Mouse (Mus musculus) hindbrain, embryonic 11.5 days (tissue): ENCODE data around the gene Gdi2. TPM values are rescaled to one million over a fixed set of nuclear protein-coding genes. Genes with fewer than 3 reads are reported as not detected.

Experiments
- ATAC-seq: fragments of 200-750 bp; cut with Nextera tagmentation; 2 replicates; pipeline ENCODE4 v1.8.0; 2017; ENCODE audit warnings: mild to moderate bottlenecking, moderate TSS enrichment, moderate library complexity; ENCODE audit not compliant: low FRiP score
- DNase-seq: peaks from one replicate; pipeline ENCODE4 v3.0.0-alpha.2; 2015; ENCODE audit warnings: low spot score
- H3K27ac ChIP-seq: fragments of 300-500 bp; sonication (generic); 2 replicates; pipeline ENCODE4 v1.5.1; 2014; ENCODE audit warnings: mild to moderate bottlenecking, low read depth, low read length
- H3K27me3 ChIP-seq: fragments of 300-500 bp; sonication (generic); 2 replicates; pipeline ENCODE4 v1.6.1; 2014; ENCODE audit warnings: mild to moderate bottlenecking, low read length, moderate library complexity, mixed read lengths; ENCODE audit not compliant: control insufficient read depth, insufficient read depth
- H3K36me3 ChIP-seq: fragments of 300-500 bp; sonication (generic); 2 replicates; pipeline ENCODE4 v1.6.1; 2014; ENCODE audit warnings: mild to moderate bottlenecking, low read length, moderate library complexity, mixed read lengths; ENCODE audit not compliant: control insufficient read depth, insufficient read depth
- H3K4me1 ChIP-seq: fragments of 300-500 bp; sonication (generic); replicated peaks from 2 replicates; pipeline ENCODE4 v1.6.1; 2014; ENCODE audit warnings: low read length, mixed read lengths; ENCODE audit not compliant: control insufficient read depth, insufficient read depth
- H3K4me2 ChIP-seq: fragments of 300-500 bp; sonication (generic); replicated peaks from 2 replicates; pipeline ENCODE4 v1.6.1; 2014; ENCODE audit warnings: mild to moderate bottlenecking, low read depth, low read length
- H3K4me3 ChIP-seq: fragments of 300-500 bp; sonication (generic); 2 replicates; pipeline ENCODE4 v1.5.1; 2014; ENCODE audit warnings: low read depth, low read length
- H3K9ac ChIP-seq: fragments of 300-500 bp; sonication (generic); 2 replicates; pipeline ENCODE4 v1.6.1; 2014; ENCODE audit warnings: low read depth, low read length
- H3K9me3 ChIP-seq: fragments of 300-500 bp; sonication (generic); 2 replicates; pipeline ENCODE4 v1.6.1; 2016; ENCODE audit warnings: low read length; ENCODE audit not compliant: control insufficient read depth
- WGBS: fragments of 180-500 bp; shearing (Covaris S2); extraction: QIAGEN DNeasy Blood & Tissue Kit; methylation state at CpG from one replicate; pipeline ENCODE4 v1.1.7; 2014; 5-methylcytosine and 5-hydroxymethylcytosine counted together
- polyA plus RNA-seq: library from polyadenylated mRNA; unstranded; fragments of >200 nt; fragmentation: Nextera tagmentation; extraction: Ambion mirVana; gene quantifications from 2 replicates; pipeline ENCODE4 v1.2.1, GENCODE M21; 2014

The Gdi2 gene
- polyA plus RNA-seq, 1 experiment from 2014 or later: 531 TPM

DNA sequence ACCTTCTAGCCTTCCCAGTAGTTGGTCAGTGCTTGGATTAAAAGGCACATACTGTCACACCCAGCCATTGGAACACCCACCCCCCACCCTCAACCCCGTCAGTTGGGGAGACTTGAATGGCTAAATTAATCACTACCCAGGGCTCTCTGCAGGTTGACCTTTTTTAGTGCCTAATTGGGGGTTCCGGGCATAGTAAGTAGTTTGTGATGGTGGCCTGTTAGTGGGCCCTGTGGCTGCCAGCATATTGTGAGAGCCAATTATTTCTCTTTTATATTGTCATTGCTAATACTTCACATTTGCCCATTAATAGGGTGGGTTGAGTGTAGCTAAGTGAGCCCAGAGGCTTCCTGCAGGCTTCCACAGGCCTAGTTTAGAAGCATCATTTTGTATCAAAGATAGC lies 2.3 kb downstream of the Gdi2 start:
- Histone ChIP-seq H3K4me2 (peak overlapping the region; percentile 46), H3K4me1 (no peaks in the 10 kb centered on the region), H3K27ac (no peak overlapping the region), H3K4me3 (no peak overlapping the region), H3K27me3 (no peaks in the 10 kb centered on the region), H3K36me3 (no peaks in the 10 kb centered on the region), H3K9ac (no peak overlapping the region), H3K9me3 (no peaks in the 10 kb centered on the region; the same call in 1 of the 2 replicates)
- ATAC-seq: no peak
- no peak for DNase-seq
- WGBS: 28% methylated on average over 2 of the region's 2 CpGs

GRCm38 (mm10) chr13:3541159-3541782 lies 3.4 kb downstream of the Gdi2 start:
- no peak overlapping the region for H3K4me3 ChIP-seq
- H3K27ac ChIP-seq: no peak overlapping the region
- no peaks in the 10 kb centered on the region; the same call in 1 of the 2 replicates for H3K9me3 ChIP-seq
- DNase-seq (no peak), ATAC-seq (no peak)
- no peaks in the 10 kb centered on the region for H3K36me3 ChIP-seq
- H3K4me2 ChIP-seq: no peak overlapping the region
- no peaks in the 10 kb centered on the region for H3K27me3 ChIP-seq
- WGBS: 77% methylated on average over 2 of the region's 2 CpGs
- no peak overlapping the region for H3K9ac ChIP-seq
- H3K4me1 ChIP-seq: no peaks in the 10 kb centered on the region

DNA sequence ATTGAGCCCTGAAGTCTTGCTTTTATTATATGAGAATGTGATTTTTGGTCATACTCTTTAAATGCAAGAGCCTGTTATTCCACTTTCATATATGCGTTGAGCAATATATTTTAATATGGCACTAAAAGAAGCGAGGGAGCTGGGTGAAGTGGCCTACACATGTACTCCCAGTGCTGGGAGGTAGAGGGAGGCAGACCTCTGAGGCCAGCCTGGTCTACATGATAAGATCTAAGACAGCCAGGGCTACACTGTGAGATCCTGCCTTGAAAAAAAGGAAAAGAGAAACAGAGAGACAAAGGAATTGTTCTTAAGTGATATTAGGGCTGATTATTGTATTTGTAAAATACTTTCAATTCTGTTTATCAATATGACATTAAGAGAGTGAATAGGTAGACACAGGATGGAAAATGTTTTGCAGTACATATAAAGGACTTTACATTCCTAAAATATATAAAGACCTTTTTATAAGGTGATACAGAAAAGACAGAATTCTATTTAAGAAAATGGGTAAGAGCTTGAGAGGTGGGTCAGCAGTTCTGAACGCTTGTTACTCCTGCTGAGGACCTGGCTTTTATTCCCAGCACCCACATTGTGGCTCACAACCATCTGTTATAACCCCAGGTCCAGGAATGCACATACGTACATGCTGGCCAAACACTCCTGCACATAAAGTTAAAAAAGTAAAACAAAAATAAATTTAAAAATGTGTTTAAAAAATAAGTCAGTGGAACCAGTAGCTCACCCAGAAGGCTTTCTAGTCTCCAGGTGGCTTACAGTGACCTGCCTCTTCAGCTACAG lies 6.4 kb downstream of the Gdi2 start:
- H3K27ac ChIP-seq: no peak overlapping the region
- no peaks in the 10 kb centered on the region for H3K4me1 ChIP-seq
- no peaks in the 10 kb centered on the region for H3K36me3 ChIP-seq
- H3K9me3 ChIP-seq: no peaks in the 10 kb centered on the region
- H3K4me3 ChIP-seq: no peak overlapping the region
- H3K4me2 ChIP-seq: no peak overlapping the region
- ATAC-seq (no peak), DNase-seq (no peak)
- H3K27me3 ChIP-seq: no peaks in the 10 kb centered on the region
- 94% methylated on average over 4 of the region's 4 CpGs for WGBS
- no peak overlapping the region for H3K9ac ChIP-seq

GRCm38 (mm10) chr13:3544925-3545324 lies 7.1 kb downstream of the Gdi2 start:
- H3K27me3 ChIP-seq: no peaks in the 10 kb centered on the region
- H3K4me2 ChIP-seq: no peak overlapping the region
- ATAC-seq: no peak
- no peak overlapping the region for H3K4me3 ChIP-seq
- no peaks in the 10 kb centered on the region for H3K9me3 ChIP-seq
- H3K4me1 ChIP-seq: no peaks in the 10 kb centered on the region
- no peak overlapping the region for H3K27ac ChIP-seq
- 80% methylated on average over 5 of the region's 5 CpGs for WGBS
- H3K36me3 ChIP-seq: no peaks in the 10 kb centered on the region
- no peak for DNase-seq
- H3K9ac ChIP-seq: no peak overlapping the region

GRCm38 (mm10) chr13:3547410-3547809 lies 9.5 kb downstream of the Gdi2 start:
- DNase-seq: no peak
- Histone ChIP-seq H3K9me3 (no peaks in the 10 kb centered on the region), H3K4me1 (no peaks in the 10 kb centered on the region), H3K27ac (no peak overlapping the region), H3K9ac (no peak overlapping the region), H3K27me3 (no peaks in the 10 kb centered on the region), H3K4me2 (no peak overlapping the region), H3K4me3 (no peak overlapping the region), H3K36me3 (no peaks in the 10 kb centered on the region)
- 95% methylated on average over 3 of the region's 3 CpGs for WGBS
- ATAC-seq: no peak

DNA sequence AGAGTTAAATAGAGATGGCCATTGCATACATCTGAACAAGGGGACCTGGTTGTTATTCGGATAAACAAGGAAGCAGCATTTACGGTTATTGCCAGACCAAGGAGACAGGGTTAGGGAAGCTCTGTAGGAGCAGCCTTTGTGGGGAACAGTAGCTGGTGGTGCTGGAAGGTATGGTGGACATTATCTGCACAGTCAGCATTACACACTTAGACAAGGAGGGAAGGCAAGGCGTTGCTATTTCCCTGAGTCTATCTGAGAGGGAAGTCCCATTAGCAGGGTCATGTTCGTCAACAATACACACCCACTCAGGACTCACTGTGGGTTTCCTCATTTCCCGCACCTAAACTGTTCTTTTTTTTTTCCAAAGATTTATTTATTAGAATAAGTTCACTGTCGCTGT lies 10.0 kb downstream of the Gdi2 start:
- Histone ChIP-seq H3K36me3 (no peaks in the 10 kb centered on the region), H3K4me1 (no peaks in the 10 kb centered on the region), H3K4me2 (no peak overlapping the region), H3K9me3 (no peaks in the 10 kb centered on the region), H3K9ac (no peak overlapping the region), H3K27ac (no peak overlapping the region), H3K27me3 (no peaks in the 10 kb centered on the region), H3K4me3 (no peak overlapping the region)
- ATAC-seq (no peak), DNase-seq (no peak)
- WGBS: 91% methylated on average over 6 of the region's 6 CpGs

DNA sequence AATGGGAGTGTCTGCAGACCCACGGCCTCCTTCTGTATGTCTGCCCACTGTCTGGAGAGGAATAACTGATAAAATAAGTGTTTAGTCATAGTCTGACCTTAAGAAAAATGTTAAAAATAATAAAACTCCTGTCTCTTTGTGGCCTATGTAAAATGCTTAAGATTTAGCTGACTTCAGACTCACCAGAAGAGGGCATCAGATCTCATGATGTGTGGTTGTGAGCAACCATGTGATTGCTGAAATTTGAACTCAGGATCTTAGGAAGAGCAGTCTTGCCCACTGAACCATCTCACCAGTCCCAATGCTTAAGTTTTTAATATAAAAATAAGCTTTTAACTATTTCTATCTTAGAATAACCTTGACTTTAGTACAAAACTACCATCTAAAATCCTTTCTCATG lies 25.3 kb downstream of the Gdi2 start:
- no peak overlapping the region for H3K27ac ChIP-seq
- no peaks in the 10 kb centered on the region for H3K4me1 ChIP-seq
- no peak overlapping the region for H3K4me2 ChIP-seq
- no peaks in the 10 kb centered on the region for H3K27me3 ChIP-seq
- 0 out of 2 replicates have a peak, but pooled peaks cover 4% of the 10 kb centered on the region for H3K36me3 ChIP-seq
- 100% methylated on average over 1 of the region's 1 CpGs for WGBS
- ATAC-seq: no peak
- H3K9ac ChIP-seq: no peak overlapping the region
- no peak for DNase-seq
- no peak overlapping the region for H3K4me3 ChIP-seq
- H3K9me3 ChIP-seq: no peaks in the 10 kb centered on the region

DNA sequence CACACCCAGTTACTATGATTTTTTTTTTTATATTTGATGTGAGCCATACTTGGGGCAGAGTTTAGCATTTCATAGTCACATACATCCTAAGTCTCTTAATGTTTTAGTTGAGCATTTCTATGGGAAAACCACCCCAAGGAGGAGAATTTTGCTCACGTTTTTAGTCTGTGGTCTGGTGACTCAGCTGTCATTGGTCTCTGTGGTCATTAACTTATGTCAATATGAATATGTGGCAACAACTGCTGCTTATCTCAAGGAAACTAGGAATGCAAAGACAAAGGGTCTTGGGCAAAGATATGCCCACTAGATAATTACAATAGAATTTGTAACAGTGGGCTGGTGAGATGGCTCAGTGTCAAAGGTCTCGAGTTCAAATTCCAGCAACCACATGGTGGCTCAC lies 26.1 kb downstream of the Gdi2 start:
- Histone ChIP-seq H3K27ac (no peak overlapping the region), H3K9me3 (no peaks in the 10 kb centered on the region), H3K4me1 (no peaks in the 10 kb centered on the region), H3K36me3 (0 out of 2 replicates have a peak, but pooled peaks cover 4% of the 10 kb centered on the region), H3K4me3 (no peak overlapping the region), H3K9ac (no peak overlapping the region), H3K27me3 (no peaks in the 10 kb centered on the region), H3K4me2 (no peak overlapping the region)
- no peak for ATAC-seq
- 95% methylated on average over 2 of the region's 2 CpGs for WGBS
- no peak for DNase-seq

- H3K4me3 ChIP-seq: no peak overlapping the region
- DNase-seq: no peak
- H3K27ac ChIP-seq: no peak overlapping the region
- H3K9me3 ChIP-seq: no peaks in the 10 kb centered on the region
- no peak overlapping the region for H3K9ac ChIP-seq
- ATAC-seq: no peak
- no peaks in the 10 kb centered on the region for H3K4me1 ChIP-seq
- no peak overlapping the region for H3K4me2 ChIP-seq
- H3K27me3 ChIP-seq: no peaks in the 10 kb centered on the region
- H3K36me3 ChIP-seq: 0 out of 2 replicates have a peak, but pooled peaks cover 6% of the 10 kb centered on the region
- 84% methylated on average over 3 of the region's 3 CpGs for WGBS
These were observed 52.9 kb downstream of the Gdi2 start for GRCm38 (mm10) chr13:3590789-3591188.
